Mouse (Mus musculus) kidney, adult 18-20 months (tissue): ENCODE data around the gene Chst15.
A peak's percentile ranks its signal among the peaks of the same experiment; 100 is the strongest.

Experiments used
- DNase-seq: peaks from one replicate; pipeline ENCODE4 v3.0.0; 2021

The Chst15 gene

DNA sequence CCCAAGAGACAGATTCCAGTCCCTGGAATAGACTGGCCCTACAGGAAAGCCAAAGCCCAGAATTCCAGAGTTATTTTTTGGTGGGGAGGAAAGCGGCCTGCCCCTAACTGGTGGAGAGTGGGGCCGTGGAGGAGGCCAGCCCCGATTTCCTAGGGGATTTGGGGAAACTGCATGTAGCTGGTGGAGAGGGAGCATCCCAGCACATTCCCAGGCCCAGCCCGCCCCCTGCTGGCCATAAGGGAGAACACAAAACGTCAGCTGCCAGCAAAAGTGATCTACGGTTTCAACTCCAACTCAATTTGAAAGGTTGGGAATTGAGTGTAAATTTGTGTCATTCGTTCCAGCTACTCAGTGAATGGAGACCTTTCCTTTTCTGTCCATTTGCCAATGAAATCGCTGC is 103.6 kb downstream of the Chst15 start:
- peak; percentile 72 for DNase-seq

- no peak for DNase-seq
Measured at GRCm38 (mm10) chr7:132211920-132212701, 104.9 kb downstream of the Chst15 start.

DNA sequence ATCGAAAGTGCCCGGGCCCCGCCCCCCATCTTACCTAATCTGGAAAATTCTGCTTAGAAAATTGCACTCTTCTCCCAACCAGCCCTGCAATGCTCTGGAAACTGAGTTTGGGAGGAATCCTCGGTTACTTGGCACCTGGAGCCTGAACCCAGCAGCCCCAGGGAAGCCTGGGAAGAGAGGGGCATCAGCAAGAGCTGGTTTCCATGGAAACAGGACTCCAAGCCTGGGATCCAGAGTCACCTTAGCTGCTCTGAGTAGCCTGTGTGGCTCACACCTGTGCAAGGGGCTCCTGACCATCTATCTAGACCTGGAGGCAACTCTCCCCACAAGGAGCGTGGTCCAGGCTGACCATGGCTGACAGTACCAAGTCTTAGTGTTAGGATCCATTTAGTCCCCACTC is 106.4 kb downstream of the Chst15 start:
- DNase-seq: no peak

GRCm38 (mm10) chr7:132208946-132209651 is 107.9 kb downstream of the Chst15 start:
- no peak for DNase-seq

- no peak for DNase-seq
Measured at GRCm38 (mm10) chr7:132204073-132204612, 112.9 kb downstream of the Chst15 start.

GRCm38 (mm10) chr7:132199686-132200085 is 117.3 kb downstream of the Chst15 start:
- no peak for DNase-seq

GRCm38 (mm10) chr7:132198806-132199205 is 118.2 kb downstream of the Chst15 start:
- DNase-seq: no peak

DNA sequence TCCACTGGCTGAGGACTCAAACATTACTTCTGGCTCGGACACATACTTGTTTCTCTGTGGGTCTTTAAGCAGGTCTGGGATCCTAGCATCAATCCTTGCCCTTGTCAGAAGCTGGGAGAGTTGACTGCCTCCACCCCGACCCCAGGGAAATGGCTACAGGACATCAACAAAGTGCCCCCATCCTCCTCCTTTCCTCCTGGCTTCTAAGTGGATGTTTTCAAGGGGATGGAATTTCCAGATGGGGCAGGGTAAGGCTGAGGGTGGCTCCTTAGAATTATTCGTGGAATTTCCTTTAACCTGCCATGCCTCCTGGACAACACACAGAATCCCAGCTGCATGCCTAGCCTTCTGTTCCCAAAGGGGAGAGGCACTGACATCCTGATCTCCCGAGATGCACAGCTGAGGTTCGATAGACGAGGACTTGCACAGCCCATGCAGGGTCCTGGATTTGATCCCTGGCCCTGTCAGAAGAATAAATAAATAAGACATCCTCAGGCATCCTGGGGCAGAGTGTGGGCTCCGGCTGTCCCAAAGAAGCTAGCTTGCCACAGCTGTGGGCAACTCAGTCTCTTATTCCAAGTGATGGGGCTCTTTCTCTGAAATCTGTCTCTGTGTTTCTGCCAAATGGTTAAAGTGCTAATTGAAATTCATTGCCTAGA is 119.1 kb downstream of the Chst15 start:
- DNase-seq: no peak

DNA sequence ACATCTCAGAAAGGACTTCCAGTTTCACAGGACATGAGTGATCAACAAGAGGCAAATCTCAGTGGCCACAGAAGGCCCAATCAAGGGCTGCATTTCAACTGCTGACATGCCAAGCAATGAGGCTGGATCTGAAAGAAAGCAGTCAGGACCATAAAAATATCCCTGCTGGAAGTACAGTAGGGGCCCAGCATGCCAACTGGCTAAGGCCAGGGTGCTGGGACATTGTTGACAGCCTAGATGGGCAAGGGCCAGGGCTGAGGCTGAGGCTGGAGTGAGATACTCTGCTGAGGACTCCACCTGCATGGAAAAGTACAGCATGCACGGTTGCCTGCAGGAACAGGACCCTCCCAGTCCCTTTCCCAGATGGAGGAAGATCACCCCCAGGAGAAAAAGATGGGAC is 120.4 kb downstream of the Chst15 start:
- DNase-seq: no peak

DNA sequence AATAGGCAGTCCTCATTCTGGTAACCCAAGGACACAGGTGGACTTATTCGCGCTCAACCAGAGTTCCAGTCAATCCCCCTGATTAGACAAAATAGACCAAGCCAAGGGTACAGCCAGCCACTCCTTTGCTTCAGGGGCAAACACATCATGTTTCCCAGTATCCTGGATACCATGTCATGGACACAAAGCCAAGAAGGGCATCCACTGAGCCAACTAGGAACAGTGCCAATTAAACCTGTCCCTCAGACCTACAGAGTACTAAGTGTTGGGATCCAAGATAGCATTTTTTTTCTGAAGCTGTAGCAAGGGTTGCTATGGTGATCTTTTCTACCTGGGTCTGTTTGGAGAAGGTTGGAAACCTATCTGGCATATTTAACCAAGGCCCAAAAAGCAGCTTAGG is 123.4 kb downstream of the Chst15 start:
- no peak for DNase-seq

- DNase-seq: no peak
Measured at GRCm38 (mm10) chr7:132187456-132187855, 129.6 kb downstream of the Chst15 start.
